Mouse (Mus musculus) midbrain, embryonic 14.5 days (tissue): ENCODE data around the gene Polr3b. TPM values are rescaled to one million over a fixed set of nuclear protein-coding genes. Genes with fewer than 3 reads are reported as not detected.

Source experiments
- ATAC-seq: fragments of 200-750 bp; cut with Nextera tagmentation; 2 replicates; pipeline ENCODE4 v1.8.0; 2017; ENCODE audit warnings: moderate number of reproducible peaks, moderate library complexity; ENCODE audit not compliant: low FRiP score, low TSS enrichment
- DNase-seq: peaks from one replicate; pipeline ENCODE4 v3.0.0-alpha.2; 2015
- H3K27ac ChIP-seq: fragments of 300-500 bp; sonication (generic); replicated peaks from 2 replicates; pipeline ENCODE4 v1.5.1; 2014; ENCODE audit warnings: mild to moderate bottlenecking, low read depth, low read length, moderate library complexity
- H3K27me3 ChIP-seq: fragments of 300-500 bp; sonication (generic); 2 replicates; pipeline ENCODE4 v1.6.1; 2014; ENCODE audit warnings: low read length, control low read depth, mixed read lengths; ENCODE audit not compliant: control insufficient read depth, insufficient read depth
- H3K36me3 ChIP-seq: fragments of 300-500 bp; sonication (generic); 2 replicates; pipeline ENCODE4 v1.6.1; 2014; ENCODE audit warnings: low read length, control low read depth; ENCODE audit not compliant: control insufficient read depth, insufficient read depth
- H3K4me1 ChIP-seq: fragments of 300-500 bp; sonication (generic); 2 replicates; pipeline ENCODE4 v1.6.1; 2014; ENCODE audit warnings: mild to moderate bottlenecking, antibody characterized with exemption, low read length, control low read depth; ENCODE audit not compliant: control insufficient read depth, insufficient read depth
- H3K4me2 ChIP-seq: fragments of 300-500 bp; sonication (generic); 2 replicates; pipeline ENCODE4 v1.6.1; 2014; ENCODE audit warnings: mild to moderate bottlenecking, low read length, moderate library complexity
- H3K4me3 ChIP-seq: fragments of 300-500 bp; sonication (generic); replicated peaks from 2 replicates; pipeline ENCODE4 v1.5.1; 2014; ENCODE audit warnings: low read depth, low read length
- H3K9ac ChIP-seq: fragments of 300-500 bp; sonication (generic); replicated peaks from 2 replicates; pipeline ENCODE4 v1.6.1; 2014; ENCODE audit warnings: mild to moderate bottlenecking, low read length, moderate library complexity
- H3K9me3 ChIP-seq: fragments of 300-500 bp; sonication (generic); 2 replicates; pipeline ENCODE4 v1.6.1; 2016; ENCODE audit warnings: low read length, control low read depth, mixed read lengths; ENCODE audit not compliant: control insufficient read depth
- WGBS: fragments of 180-500 bp; shearing (Covaris S2); extraction: QIAGEN DNeasy Blood & Tissue Kit; methylation state at CpG from one replicate; pipeline ENCODE4 v1.1.7; 2014; 5-methylcytosine and 5-hydroxymethylcytosine counted together
- polyA plus RNA-seq: library from polyadenylated mRNA; unstranded; fragments of >200 nt; fragmentation: Nextera tagmentation; extraction: Ambion mirVana; gene quantifications from 2 replicates; pipeline ENCODE4 v1.2.1, GENCODE M21; 2014

Polr3b gene
- polyA plus RNA-seq, 1 experiment from 2014 or later, result 17.7 TPM

DNA sequence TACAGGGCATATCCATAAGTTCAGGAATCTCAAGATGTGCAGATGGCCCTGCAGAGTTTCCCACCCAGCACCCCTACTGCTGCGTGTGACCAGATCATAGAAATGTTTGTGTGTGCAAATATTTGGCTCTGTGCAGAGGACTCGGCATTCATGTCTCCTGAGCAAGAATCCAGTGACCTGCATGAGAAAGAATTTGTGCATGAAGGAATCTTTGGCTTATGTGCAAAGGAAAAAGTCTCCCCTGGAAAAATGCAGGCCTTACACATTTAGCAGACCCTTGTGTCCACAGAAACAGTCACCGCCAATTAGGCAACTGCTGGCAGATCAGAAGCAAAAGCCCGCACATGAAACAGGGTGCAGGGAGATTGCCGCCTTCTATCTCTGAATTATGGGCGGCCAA is 111.4 kb downstream of the Polr3b start:
- H3K9me3 ChIP-seq, result no peaks in the 10 kb centered on the region
- no peaks in the 10 kb centered on the region for H3K4me1 ChIP-seq
- no peak overlapping the region for H3K4me3 ChIP-seq
- H3K4me2 ChIP-seq, result no peak overlapping the region
- H3K36me3 ChIP-seq, result no peaks in the 10 kb centered on the region
- ATAC-seq, result no peak
- no peak overlapping the region for H3K9ac ChIP-seq
- WGBS, result 61% methylated on average over 6 of the region's 6 CpGs
- no peak for DNase-seq
- H3K27me3 ChIP-seq, result no peaks in the 10 kb centered on the region
- H3K27ac ChIP-seq, result no peak overlapping the region

DNA sequence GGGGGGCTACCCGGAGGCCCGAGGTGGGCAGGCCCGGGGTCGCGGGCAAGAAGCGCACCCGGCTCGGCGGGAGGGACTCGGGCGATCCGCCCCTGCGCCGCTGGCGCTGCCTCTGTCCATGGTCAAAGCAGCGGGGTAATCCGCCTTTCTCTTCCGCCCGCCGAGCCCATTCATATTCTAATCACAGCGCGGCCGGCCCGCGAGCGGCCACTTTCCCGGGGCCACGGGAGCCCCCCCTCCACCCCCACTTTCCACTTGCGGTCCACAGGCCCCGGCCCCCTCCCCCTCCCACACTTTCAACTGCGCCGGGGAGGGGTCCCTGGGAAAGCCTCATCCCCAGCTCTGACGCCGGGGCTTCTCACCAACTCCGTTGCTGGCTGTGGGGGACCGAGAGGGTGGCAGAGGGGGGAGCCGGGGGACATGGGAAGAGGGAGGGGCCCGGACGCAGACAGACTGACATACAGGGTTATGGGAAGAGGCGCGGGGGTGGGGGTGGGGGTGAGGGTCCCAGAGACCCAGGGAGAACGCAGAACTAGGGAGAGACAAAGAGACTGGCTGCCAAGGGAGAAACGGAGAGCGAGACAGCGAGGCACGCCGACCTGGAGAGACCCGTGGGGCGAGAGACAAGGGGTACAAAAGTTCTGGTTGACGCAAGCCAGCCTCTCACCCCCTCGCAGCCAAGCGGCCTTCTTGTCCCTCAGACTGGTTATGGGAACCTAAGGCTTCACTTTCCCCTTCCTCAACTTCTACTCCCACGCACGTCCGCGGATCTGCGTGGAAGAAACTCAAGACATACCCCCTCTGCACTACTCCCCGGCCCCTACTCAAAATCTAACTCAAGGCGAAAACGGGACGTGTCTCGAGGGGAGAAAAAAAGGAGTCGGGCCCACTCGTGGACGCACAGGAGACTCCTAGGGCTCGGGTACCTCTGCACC is 133.0 kb downstream of the Polr3b start:
- H3K4me2 ChIP-seq, result peak overlapping the region; percentile 79
- peak overlapping the region; percentile 84 for H3K27ac ChIP-seq
- peak overlapping the region; percentile 59 for H3K9ac ChIP-seq
- ATAC-seq (peak; percentile 54), DNase-seq (peak; percentile 85)
- under 1% methylated on average over 55 of the region's 66 CpGs for WGBS
- no peaks in the 10 kb centered on the region for H3K36me3 ChIP-seq
- peak overlapping the region; percentile 43 for H3K4me3 ChIP-seq
- peaks cover 32% of the 10 kb centered on the region for H3K4me1 ChIP-seq
- H3K27me3 ChIP-seq, result peaks cover 48% of the 10 kb centered on the region
- no peaks in the 10 kb centered on the region for H3K9me3 ChIP-seq

DNA sequence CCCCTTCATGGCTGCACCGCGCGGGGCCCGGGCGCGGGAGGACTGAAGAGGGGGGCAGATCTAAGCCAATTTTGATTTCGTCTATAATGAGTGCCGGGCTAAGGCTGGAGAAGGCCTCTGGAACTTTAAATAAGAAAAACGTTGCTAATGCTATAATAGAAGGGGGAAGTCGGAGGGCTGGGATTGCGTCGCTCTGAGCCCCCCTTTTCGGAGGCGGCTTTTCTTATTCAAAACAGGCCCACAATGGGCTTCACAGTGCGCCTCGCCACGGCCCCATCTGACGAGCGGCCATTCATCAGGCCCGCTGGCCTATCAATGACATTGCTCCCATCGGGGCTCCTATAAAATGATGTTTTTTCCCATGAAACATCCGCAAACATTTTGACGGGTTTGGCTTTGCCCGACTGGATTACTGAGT is 133.7 kb downstream of the Polr3b start, which contains the start of gene Rfx4:
TSS of gene Rfx4 (plus strand) at position 277 of the 418 bp plus-strand sequence.
- no peaks in the 10 kb centered on the region for H3K9me3 ChIP-seq
- ATAC-seq (peak; percentile 68), DNase-seq (peak; percentile 86)
- peak within 1 kb of the TSS; percentile 43 for H3K4me3 ChIP-seq
- peak within 1 kb of the TSS; percentile 79 for H3K4me2 ChIP-seq
- peak within 1 kb of the TSS; percentile 59 for H3K9ac ChIP-seq
- H3K27me3 ChIP-seq, result peaks cover 48% of the 10 kb centered on the region
- peak within 1 kb of the TSS; percentile 85 for H3K27ac ChIP-seq
- H3K36me3 ChIP-seq, result no peaks in the 10 kb centered on the region
- WGBS, result under 1% methylated on average over 24 of the region's 24 CpGs
- peaks cover 39% of the 10 kb centered on the region for H3K4me1 ChIP-seq

DNA sequence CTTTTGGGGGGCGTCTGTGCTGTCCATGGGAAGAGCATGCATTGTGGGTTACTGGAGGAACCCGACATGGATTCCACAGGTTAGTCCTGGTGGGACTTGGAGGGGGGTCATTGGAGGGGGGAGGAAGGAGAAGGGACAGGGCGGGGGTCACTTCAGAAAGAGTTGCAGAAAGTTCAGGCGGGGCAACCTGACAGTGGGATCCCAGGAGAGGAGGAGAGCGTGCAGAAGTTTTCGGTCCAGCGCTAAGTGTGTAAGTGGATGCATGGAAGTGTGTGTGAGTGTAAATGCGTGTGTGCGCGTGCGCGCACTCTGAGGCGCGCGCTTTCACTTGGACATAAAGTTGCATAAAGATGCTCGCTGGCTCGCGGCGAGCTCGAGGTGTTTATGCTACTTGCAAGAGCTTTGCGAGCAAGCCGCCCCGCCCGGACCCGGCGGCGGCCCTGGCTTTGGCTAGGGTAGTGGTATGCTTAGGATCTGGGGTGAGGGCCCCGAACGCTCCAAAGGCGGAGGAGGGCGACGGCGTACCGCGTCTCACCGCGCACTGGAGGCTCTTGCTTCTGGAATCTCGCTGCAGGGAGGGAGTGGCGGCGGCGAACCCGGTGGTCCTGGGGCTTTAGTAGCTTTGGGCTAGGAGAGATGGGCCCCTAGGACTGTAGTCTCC is 134.5 kb downstream of the Polr3b start:
- 1% methylated on average over 42 of the region's 42 CpGs for WGBS
- ATAC-seq (no peak), DNase-seq (peak; percentile 79)
- peaks cover 48% of the 10 kb centered on the region for H3K27me3 ChIP-seq
- peak overlapping the region; percentile 59 for H3K9ac ChIP-seq
- H3K27ac ChIP-seq, result peak overlapping the region; percentile 85
- H3K4me3 ChIP-seq, result peak overlapping the region; percentile 43
- no peaks in the 10 kb centered on the region for H3K9me3 ChIP-seq
- H3K36me3 ChIP-seq, result no peaks in the 10 kb centered on the region
- H3K4me2 ChIP-seq, result peak overlapping the region; percentile 79
- peaks cover 39% of the 10 kb centered on the region for H3K4me1 ChIP-seq

DNA sequence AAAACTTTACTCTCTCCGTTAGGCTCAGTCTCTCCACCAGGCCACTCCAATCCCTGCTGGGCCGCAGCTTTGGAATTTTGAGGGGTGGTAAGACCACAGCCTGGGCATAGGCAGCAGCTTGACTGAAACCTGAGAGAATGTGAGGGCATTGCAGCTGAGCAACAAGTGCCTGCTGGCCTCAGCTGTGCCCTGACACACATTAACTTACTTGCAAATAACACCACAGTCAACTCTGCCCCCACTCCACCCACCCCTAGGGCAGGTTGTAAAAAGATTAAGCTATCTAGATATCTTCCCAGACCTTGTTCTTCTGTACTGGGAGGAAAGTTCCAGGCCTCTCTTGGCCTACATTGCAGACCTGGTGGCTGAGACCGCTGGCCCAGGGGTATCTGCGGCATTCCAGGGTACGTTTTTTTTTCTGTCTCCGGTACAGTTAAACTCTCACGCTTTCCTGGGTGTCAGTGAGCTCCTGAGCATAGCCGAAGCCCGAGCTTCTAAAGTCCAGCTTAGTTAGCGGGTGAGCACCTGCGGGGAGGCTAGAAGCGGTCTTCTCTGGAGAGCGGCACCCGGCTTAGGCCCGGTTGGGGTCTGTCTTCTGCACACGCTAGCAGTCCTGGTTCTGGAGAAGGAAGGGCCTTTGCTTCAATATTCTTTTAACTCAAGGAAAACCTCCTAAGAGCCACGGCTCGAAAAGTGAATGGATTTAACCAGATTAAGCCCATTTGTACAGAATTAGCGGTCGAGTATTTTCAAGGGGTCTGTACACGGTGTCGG is 135.5 kb downstream of the Polr3b start:
- peak overlapping the region; percentile 85 for H3K27ac ChIP-seq
- no peaks in the 10 kb centered on the region for H3K9me3 ChIP-seq
- H3K9ac ChIP-seq, result peak overlapping the region; percentile 59
- peak overlapping the region; percentile 79 for H3K4me2 ChIP-seq
- 2% methylated on average over 22 of the region's 22 CpGs for WGBS
- peaks cover 39% of the 10 kb centered on the region for H3K4me1 ChIP-seq
- peak overlapping the region; percentile 43 for H3K4me3 ChIP-seq
- DNase-seq (peak; percentile 41), ATAC-seq (no peak)
- H3K36me3 ChIP-seq, result no peaks in the 10 kb centered on the region
- H3K27me3 ChIP-seq, result peaks cover 48% of the 10 kb centered on the region

DNA sequence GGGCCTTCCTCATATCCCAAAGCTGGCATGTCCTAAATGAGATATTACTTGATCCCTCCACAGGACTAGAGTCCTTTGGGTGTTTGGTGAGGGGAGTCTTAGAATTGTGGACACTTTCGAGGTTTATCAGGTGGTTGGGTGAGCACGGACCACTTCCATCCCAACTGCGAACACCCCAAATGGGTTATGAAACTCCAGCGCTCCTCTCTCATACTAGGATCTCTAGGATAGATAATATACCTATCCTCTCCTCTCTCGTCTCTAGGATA is 136.0 kb downstream of the Polr3b start:
- DNase-seq, result no peak
- peak overlapping the region; percentile 59 for H3K9ac ChIP-seq
- peak overlapping the region; percentile 43 for H3K4me3 ChIP-seq
- no peaks in the 10 kb centered on the region for H3K9me3 ChIP-seq
- ATAC-seq, result no peak
- no peaks in the 10 kb centered on the region for H3K36me3 ChIP-seq
- H3K27me3 ChIP-seq, result peaks cover 48% of the 10 kb centered on the region
- peak overlapping the region; percentile 79 for H3K4me2 ChIP-seq
- 1% methylated on average over 5 of the region's 5 CpGs for WGBS
- H3K27ac ChIP-seq, result peak overlapping the region; percentile 28; the same call in 1 of the 2 replicates
- H3K4me1 ChIP-seq, result peaks cover 39% of the 10 kb centered on the region

DNA sequence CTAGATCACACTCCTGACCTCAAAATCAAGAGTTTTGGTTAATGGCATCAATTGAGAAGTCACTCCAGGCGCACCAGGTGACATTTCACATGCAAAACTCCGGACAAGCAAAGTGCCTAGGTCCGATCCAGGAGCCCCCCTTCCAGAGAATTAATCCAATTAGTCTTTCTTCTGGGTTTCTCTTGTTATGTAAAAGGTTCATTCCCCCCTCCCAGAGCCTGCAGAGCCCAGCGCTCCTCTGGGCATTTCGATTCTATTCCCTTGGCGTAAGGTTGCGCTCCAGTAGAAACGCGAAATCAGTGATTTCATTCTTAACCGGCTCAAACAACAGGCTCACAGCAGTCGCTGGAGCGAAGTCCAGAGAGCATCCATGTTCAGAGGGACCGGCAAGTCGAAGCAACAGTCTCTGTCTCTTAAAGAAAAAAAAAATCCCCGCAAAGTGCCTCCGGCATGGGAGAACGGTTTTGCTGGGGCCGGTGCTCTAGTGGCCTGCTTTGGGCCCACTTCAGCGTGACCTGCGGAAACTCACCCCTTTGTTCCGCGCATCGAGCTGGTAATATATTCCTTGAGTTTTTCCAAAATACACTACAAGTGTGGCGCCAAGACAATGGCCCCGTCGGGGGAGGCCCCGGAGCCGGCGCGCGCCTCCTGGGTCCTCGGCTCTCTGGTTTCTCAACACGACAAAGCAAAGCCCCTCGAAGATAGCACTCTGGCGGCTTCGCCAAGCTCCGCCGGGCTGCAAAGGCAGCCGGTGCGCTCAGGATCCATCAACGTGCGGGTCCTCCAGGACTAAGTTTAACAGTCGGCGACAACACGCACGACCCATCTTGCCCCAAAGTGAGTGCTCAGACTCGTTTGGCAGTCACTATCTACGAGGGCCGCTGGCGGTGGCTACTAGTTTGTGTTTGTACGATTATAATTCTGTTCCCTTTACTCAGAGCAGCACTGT is 136.7 kb downstream of the Polr3b start:
- DNase-seq, result peak; percentile 70
- Histone ChIP-seq H3K9ac (peak overlapping the region; percentile 59), H3K4me3 (peak overlapping the region; percentile 43), H3K9me3 (no peaks in the 10 kb centered on the region), H3K4me2 (peak overlapping the region; percentile 79), H3K4me1 (peaks cover 39% of the 10 kb centered on the region), H3K27ac (peak overlapping the region; percentile 65), H3K27me3 (peaks cover 47% of the 10 kb centered on the region), H3K36me3 (no peaks in the 10 kb centered on the region)
- under 1% methylated on average over 51 of the region's 51 CpGs for WGBS
- ATAC-seq, result no peak
